Mouse (Mus musculus): ENCODE data around the gene Gldc. TPM values are rescaled to one million over a fixed set of nuclear protein-coding genes. Genes with fewer than 3 reads are reported as not detected.

The Gldc gene
- polyA plus RNA-seq, 1 experiment, result 0.16 TPM

DNA sequence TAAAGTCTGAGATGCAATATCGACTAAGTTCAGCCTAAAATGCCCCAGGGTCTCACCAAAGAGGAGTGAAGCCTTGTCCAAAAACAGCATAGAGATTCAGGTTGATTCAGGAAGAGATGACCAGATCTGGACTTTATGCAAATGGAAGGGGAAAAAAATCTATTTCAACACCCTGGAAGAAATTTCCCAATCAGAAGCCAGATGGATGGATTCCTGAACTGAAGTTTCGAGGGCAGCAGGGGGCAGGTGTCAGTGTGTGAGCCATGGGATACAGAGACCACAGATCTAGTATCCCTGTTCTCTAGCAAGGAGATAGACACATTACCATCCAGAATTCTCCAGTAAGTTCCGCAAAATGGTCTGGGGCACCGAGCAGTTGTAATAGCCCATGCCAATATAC, 17.0 kb downstream of the Gldc start:
- Histone ChIP-seq H3K36me3 (ENCODE audit: control insufficient read depth, insufficient read depth, low read length) (no peaks in the 10 kb centered on the region), H3K4me3 (ENCODE audit: low read depth, low read length) (no peak overlapping the region), H3K27ac (ENCODE audit: insufficient read depth, low read depth, low read length) (no peak overlapping the region), H3K4me1 (ENCODE audit: control insufficient read depth, insufficient read depth, insufficient read length, low read length) (no peaks in the 10 kb centered on the region), H3K27me3 (ENCODE audit: control insufficient read depth, insufficient read depth, low read length) (no peaks in the 10 kb centered on the region)
- WGBS, result 84% methylated on average over 4 of the region's 4 CpGs
- TF ChIP-seq CTCF (IDR thresholded peaks at IDR 0.05; ENCODE audit: extremely low read depth, insufficient read length, insufficient replicate concordance, low read depth, low read length) (no peak), POLR2A (IDR thresholded peaks at IDR 0.05; ENCODE audit: low read depth, low read length) (no peak)

DNA sequence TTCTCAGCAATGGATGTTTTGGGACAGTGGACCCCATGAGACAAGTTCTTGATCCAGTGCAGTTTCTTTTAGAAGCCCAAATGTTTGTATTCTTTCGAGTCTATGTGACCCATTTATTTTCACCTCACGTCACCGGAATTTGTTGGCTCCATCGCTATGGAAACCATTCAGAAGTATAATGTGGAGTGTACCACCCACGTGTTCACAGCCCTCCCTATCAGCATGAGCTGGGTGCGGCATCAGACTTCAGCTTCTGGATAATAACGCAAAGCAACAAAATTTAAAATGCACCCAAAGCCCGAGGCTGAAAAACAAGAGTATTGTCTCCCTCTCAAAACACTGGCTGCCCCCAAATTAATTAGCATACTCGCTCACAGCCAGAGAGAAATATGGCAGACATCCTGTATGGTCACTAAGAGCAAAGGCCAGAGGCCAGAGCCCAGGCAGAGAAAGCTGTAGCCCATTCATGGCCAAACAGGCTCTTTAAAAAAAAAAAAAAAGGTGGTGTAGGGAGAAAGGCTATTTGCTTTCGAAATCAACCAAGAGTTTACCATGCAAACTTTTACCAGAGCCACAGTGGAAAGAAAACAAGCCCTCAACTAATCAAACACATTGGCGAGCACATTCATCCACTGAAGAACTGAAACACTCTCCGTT, 18.1 kb downstream of the Gldc start:
- Histone ChIP-seq H3K27ac (ENCODE audit: insufficient read depth, low read depth, low read length) (no peak overlapping the region), H3K4me3 (ENCODE audit: low read depth, low read length) (no peak overlapping the region), H3K36me3 (ENCODE audit: control insufficient read depth, insufficient read depth, low read length) (no peaks in the 10 kb centered on the region), H3K27me3 (ENCODE audit: control insufficient read depth, insufficient read depth, low read length) (no peaks in the 10 kb centered on the region), H3K4me1 (ENCODE audit: control insufficient read depth, insufficient read depth, insufficient read length, low read length) (no peaks in the 10 kb centered on the region)
- 58% methylated on average over 12 of the region's 12 CpGs for WGBS
- TF ChIP-seq CTCF (IDR thresholded peaks at IDR 0.05; ENCODE audit: extremely low read depth, insufficient read length, insufficient replicate concordance, low read depth, low read length) (no peak), POLR2A (IDR thresholded peaks at IDR 0.05; ENCODE audit: low read depth, low read length) (no peak)

DNA sequence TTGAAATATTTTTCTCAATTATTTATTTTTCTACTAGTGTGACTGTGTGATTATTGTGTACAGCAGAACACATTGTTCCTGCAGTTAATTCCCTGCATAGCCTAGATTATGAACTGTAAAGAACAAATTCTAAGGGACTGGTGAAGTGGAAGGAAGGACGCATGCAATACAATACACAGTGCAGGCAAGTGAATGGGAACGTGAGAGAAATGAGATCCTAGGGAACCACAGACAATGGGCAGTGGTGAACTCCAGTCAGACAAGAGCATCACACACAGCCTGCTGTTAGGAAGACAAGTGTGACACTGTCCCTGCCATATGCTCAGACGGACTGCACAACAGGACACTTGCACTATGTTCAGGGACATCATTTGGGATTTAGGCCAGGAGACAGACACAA, 21.5 kb downstream of the Gldc start:
- Histone ChIP-seq H3K27ac (ENCODE audit: insufficient read depth, low read depth, low read length) (no peak overlapping the region), H3K36me3 (ENCODE audit: control insufficient read depth, insufficient read depth, low read length) (no peaks in the 10 kb centered on the region), H3K4me1 (ENCODE audit: control insufficient read depth, insufficient read depth, insufficient read length, low read length) (no peaks in the 10 kb centered on the region), H3K4me3 (ENCODE audit: low read depth, low read length) (no peak overlapping the region), H3K27me3 (ENCODE audit: control insufficient read depth, insufficient read depth, low read length) (no peaks in the 10 kb centered on the region)
- WGBS, result 78% methylated on average over 3 of the region's 3 CpGs
- TF ChIP-seq CTCF (IDR thresholded peaks at IDR 0.05; ENCODE audit: extremely low read depth, insufficient read length, insufficient replicate concordance, low read depth, low read length) (no peak), POLR2A (IDR thresholded peaks at IDR 0.05; ENCODE audit: low read depth, low read length) (no peak)

DNA sequence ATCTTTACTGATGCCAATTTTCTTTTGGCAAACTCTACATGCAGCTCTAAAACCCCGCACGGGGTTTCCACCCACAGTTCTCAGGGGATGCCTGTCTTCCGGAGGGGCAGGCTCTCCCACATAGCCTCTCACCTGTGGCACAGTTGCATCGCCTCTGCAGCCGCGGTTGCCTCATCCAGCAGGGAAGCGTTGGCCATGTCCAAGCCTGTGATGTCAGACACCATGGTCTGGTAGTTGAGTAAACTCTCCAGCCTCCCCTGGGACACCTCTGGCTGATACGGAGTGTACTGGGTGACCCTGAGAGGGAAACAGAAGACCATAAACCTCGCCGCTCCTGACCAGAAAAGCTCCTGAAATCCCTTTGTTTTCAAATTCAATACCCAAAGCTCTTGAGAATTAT, 23.9 kb downstream of the Gldc start:
- Histone ChIP-seq H3K27me3 (ENCODE audit: control insufficient read depth, insufficient read depth, low read length) (no peaks in the 10 kb centered on the region), H3K27ac (ENCODE audit: insufficient read depth, low read depth, low read length) (no peak overlapping the region), H3K4me3 (ENCODE audit: low read depth, low read length) (no peak overlapping the region), H3K36me3 (ENCODE audit: control insufficient read depth, insufficient read depth, low read length) (no peaks in the 10 kb centered on the region), H3K4me1 (ENCODE audit: control insufficient read depth, insufficient read depth, insufficient read length, low read length) (no peaks in the 10 kb centered on the region)
- TF ChIP-seq CTCF (IDR thresholded peaks at IDR 0.05; ENCODE audit: extremely low read depth, insufficient read length, insufficient replicate concordance, low read depth, low read length) (no peak), POLR2A (IDR thresholded peaks at IDR 0.05; ENCODE audit: low read depth, low read length) (no peak)
- WGBS, result 87% methylated on average over 10 of the region's 10 CpGs

DNA sequence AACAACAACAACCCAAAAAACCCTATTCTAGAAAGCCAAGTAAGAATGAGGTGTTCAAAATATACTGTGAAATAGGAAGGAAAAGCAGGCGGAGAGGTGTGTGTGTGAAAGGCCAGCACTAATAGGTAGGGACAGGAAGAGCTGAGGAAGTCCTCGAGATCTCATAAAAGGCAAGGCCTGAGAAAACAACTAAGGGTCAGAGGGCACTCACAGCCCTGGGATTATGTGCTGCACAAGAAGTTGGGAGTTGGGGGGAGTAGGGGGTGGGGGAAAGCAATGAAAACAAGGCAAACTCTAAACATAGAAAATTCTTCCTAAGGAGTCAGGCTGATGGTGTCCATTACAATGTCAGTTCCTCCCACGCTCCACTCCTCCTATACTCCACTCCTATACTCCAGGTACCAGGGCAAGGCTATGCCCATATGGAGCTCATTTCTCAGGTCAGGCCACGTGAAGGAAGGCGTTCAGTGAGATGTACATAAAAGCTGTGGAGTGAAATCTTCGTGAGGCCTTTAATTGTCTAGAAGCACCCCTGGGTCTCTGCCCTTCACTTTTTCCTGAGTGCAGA, 25.9 kb downstream of the Gldc start:
- Histone ChIP-seq H3K27ac (ENCODE audit: insufficient read depth, low read depth, low read length) (no peak overlapping the region), H3K36me3 (ENCODE audit: control insufficient read depth, insufficient read depth, low read length) (no peaks in the 10 kb centered on the region), H3K27me3 (ENCODE audit: control insufficient read depth, insufficient read depth, low read length) (no peaks in the 10 kb centered on the region), H3K4me3 (ENCODE audit: low read depth, low read length) (no peak overlapping the region), H3K4me1 (ENCODE audit: control insufficient read depth, insufficient read depth, insufficient read length, low read length) (no peaks in the 10 kb centered on the region)
- WGBS, result 67% methylated on average over 6 of the region's 6 CpGs
- TF ChIP-seq POLR2A (IDR thresholded peaks at IDR 0.05; ENCODE audit: low read depth, low read length), result no peak
- no peak for TF ChIP-seq CTCF (IDR thresholded peaks at IDR 0.05; ENCODE audit: extremely low read depth, insufficient read length, insufficient replicate concordance, low read depth, low read length)

DNA sequence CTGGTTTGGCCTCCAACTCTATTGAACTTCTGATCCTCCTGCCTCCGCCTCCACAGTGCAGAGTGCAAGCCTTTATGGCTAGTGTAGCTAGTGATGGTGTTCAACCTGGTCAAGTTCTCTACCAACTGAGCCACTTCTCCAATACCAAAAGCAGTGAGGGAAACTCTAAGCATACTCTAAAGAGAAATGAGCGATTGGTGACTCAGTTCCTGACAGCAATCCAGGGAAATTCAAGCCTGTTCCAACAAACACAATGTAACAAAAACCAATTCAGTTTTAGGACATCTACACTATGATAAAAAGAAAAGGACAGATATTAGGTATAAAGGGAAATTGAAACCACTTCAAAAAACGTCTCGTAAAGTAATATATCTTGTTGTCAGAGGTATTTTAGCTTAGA, 27.9 kb downstream of the Gldc start:
- H3K4me1 ChIP-seq (ENCODE audit: control insufficient read depth, insufficient read depth, insufficient read length, low read length), result no peaks in the 10 kb centered on the region
- TF ChIP-seq CTCF (IDR thresholded peaks at IDR 0.05; ENCODE audit: extremely low read depth, insufficient read length, insufficient replicate concordance, low read depth, low read length) (no peak), POLR2A (IDR thresholded peaks at IDR 0.05; ENCODE audit: low read depth, low read length) (no peak)
- 63% methylated on average over 4 of the region's 4 CpGs for WGBS
- H3K27ac ChIP-seq (ENCODE audit: insufficient read depth, low read depth, low read length), result no peak overlapping the region
- H3K36me3 ChIP-seq (ENCODE audit: control insufficient read depth, insufficient read depth, low read length), result no peaks in the 10 kb centered on the region
- no peak overlapping the region for H3K4me3 ChIP-seq (ENCODE audit: low read depth, low read length)
- no peaks in the 10 kb centered on the region for H3K27me3 ChIP-seq (ENCODE audit: control insufficient read depth, insufficient read depth, low read length)

DNA sequence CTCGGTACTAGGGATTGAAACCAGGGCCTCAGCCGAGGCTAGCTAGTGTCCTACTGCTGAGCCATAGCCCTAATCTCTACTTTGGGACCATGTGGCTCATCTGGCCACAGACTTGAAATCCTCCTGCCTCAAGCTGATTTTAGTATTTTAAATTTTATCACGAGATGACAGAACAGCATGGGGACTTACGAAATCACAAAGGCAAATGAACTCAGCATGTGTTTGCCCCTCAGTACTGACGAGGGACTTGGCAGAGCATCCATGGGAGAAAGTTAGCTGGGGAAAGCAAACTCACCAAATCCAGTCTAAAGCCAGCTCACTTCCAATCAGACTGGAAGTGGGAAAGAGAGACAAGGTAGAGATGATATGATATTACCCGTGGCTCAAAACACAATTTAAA, 28.5 kb downstream of the Gldc start:
- 76% methylated on average over 6 of the region's 6 CpGs for WGBS
- Histone ChIP-seq H3K27me3 (ENCODE audit: control insufficient read depth, insufficient read depth, low read length) (no peaks in the 10 kb centered on the region), H3K36me3 (ENCODE audit: control insufficient read depth, insufficient read depth, low read length) (no peaks in the 10 kb centered on the region), H3K4me3 (ENCODE audit: low read depth, low read length) (no peak overlapping the region), H3K4me1 (ENCODE audit: control insufficient read depth, insufficient read depth, insufficient read length, low read length) (no peaks in the 10 kb centered on the region), H3K27ac (ENCODE audit: insufficient read depth, low read depth, low read length) (no peak overlapping the region)
- TF ChIP-seq POLR2A (IDR thresholded peaks at IDR 0.05; ENCODE audit: low read depth, low read length), result no peak
- no peak for TF ChIP-seq CTCF (IDR thresholded peaks at IDR 0.05; ENCODE audit: extremely low read depth, insufficient read length, insufficient replicate concordance, low read depth, low read length)
